Mouse (Mus musculus): Measurements from ENCODE around the gene Defa31. TPM values are rescaled to one million over a fixed set of nuclear protein-coding genes. Genes with fewer than 3 reads are reported as not detected.
"Not testable (repeated sequence)": the region's sequence is repeated elsewhere in the genome, so short reads cannot be mapped to it uniquely, and the experiment has no call there.

The Defa31 gene
- not detected for polyA plus RNA-seq (2017; shearing (Covaris generic))

- ATAC-seq: not testable (repeated sequence)
Observed at GRCm38 (mm10) chr8:21191314-21191713, at the start of gene Defa31. Gene Defa31 (plus strand): TSS chr8:21191614.

GRCm38 (mm10) chr8:21161977-21162376, 29.4 kb upstream of the Defa31 start, which contains the start of gene Defa22:
Gene Defa22 (plus strand): TSS chr8:21162277.
- ATAC-seq: not testable (repeated sequence)

DNA sequence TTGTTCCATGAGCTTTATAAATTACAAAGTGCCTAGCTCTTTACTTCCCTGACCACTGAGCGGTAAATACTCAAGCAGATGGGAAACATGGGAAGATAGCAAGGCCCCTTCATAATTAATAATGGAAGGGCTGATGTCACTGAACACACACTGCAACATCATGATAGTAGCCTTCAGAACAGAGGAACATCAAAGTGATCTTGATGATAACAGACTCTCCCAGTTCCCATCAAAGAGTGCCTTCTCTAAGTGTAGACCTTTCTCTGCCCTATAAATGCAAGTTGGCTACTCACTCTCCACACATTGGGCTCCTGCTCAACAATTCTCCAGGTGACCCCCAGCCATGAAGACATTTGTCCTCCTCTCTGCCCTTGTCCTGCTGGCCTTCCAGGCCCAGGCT, 9.8 kb downstream of the Defa31 start, which contains the start of gene Gm15293:
Gm15293 (plus strand) TSS at position 301 of the 400 bp plus-strand sequence.
- not testable (repeated sequence) for ATAC-seq

Other genes with a start within 250 kb of the Defa31 start
- gene AY761185, start 246.9 kb upstream of the Defa31 start, polyA plus RNA-seq (2017; shearing (Covaris generic)): not detected
- gene Defa21, start 166.1 kb upstream of the Defa31 start, polyA plus RNA-seq (2017; shearing (Covaris generic)): not detected
- gene Defa23, start 136.6 kb upstream of the Defa31 start, polyA plus RNA-seq (2017; shearing (Covaris generic)): not detected
- not detected for gene Defa35, start 126.6 kb upstream of the Defa31 start, polyA plus RNA-seq (2017; shearing (Covaris generic))
- not detected for gene Defa25, start 107.2 kb upstream of the Defa31 start, polyA plus RNA-seq (2017; shearing (Covaris generic))
- not detected for gene Gm14851, start 95.6 kb upstream of the Defa31 start, polyA plus RNA-seq (2017; shearing (Covaris generic))
- not detected for gene Defa30, start 57.0 kb upstream of the Defa31 start, polyA plus RNA-seq (2017; shearing (Covaris generic))
- not detected for gene Defa22, start 29.3 kb upstream of the Defa31 start, polyA plus RNA-seq (2017; shearing (Covaris generic))
- gene Gm15293, start 9.9 kb downstream of the Defa31 start, polyA plus RNA-seq (2017; shearing (Covaris generic)): not detected
- not detected for gene Gm15292, start 58.1 kb downstream of the Defa31 start, polyA plus RNA-seq (2017; shearing (Covaris generic))
- gene Defa27, start 123.9 kb downstream of the Defa31 start, polyA plus RNA-seq (2017; shearing (Covaris generic)): not detected
- gene Defa29, start 135.4 kb downstream of the Defa31 start, polyA plus RNA-seq (2017; shearing (Covaris generic)): not detected
- gene Defa2, start 186.9 kb downstream of the Defa31 start, polyA plus RNA-seq (2017; shearing (Covaris generic)): not detected
- not detected for gene Defa33, start 200.2 kb downstream of the Defa31 start, polyA plus RNA-seq (2017; shearing (Covaris generic))
- not detected for gene Defa36, start 235.8 kb downstream of the Defa31 start, polyA plus RNA-seq (2017; shearing (Covaris generic))

Data from activated CD4-positive, CD25-positive, alpha-beta regulatory T cell, adult 4 months (primary cell).